ENCODE assay signal across 9 mouse cellular contexts in genomic region chr16:27468731-27469130, GRCm38 (mm10).
DNase-seq lines count a peak whose midpoint lies in the region; ATAC-seq and TF ChIP-seq lines count a peak whose summit lies in the region.
"Had no signal": no experiment of that assay in that cellular context is flagged by ENCODE, and none has a peak within 500 bp of the region (broad histone marks: within the 10 kb centered on the region; RNA-seq: fewer than 3 reads in every experiment).

No protein-coding gene starts in this region.

- no peaks in the 10 kb centered on the region for H3K4me1 ChIP-seq in heart, adult 2 months (ENCODE audit: control insufficient read depth, insufficient read depth, low read length)
- no peaks in the 10 kb centered on the region for H3K4me1 ChIP-seq in heart, embryonic 12.5 days (replicated peaks)
- no peaks in the 10 kb centered on the region for H3K4me1 ChIP-seq in hindbrain, embryonic 15.5 days (replicated peaks)
- H3K4me1 ChIP-seq in stomach, postnatal 0 days (replicated peaks; ENCODE audit: control insufficient read depth, insufficient read depth) = no peaks in the 10 kb centered on the region
- H3K4me1 ChIP-seq: liver, embryonic 15.5 days had no signal

- no peak for ATAC-seq in heart, embryonic 12.5 days (ENCODE audit: insufficient number of reproducible peaks, low FRiP score)
- ATAC-seq in hindbrain, embryonic 15.5 days (ENCODE audit: low FRiP score, low read depth) = peak; percentile 38; the same call in 1 of the 2 replicates
- peak; percentile 71 for ATAC-seq in megakaryocyte-erythroid progenitor cell, adult 5-6 weeks (replicated peaks; ENCODE audit: low FRiP score, low TSS enrichment, poor library complexity, severe bottlenecking)
- no peak for ATAC-seq in stomach, postnatal 0 days (ENCODE audit: low FRiP score, low TSS enrichment)

- H3K36me3 ChIP-seq in heart, adult 2 months (ENCODE audit: control insufficient read depth, insufficient read depth, low read length) = no peaks in the 10 kb centered on the region
- no peaks in the 10 kb centered on the region for H3K36me3 ChIP-seq in heart, embryonic 12.5 days
- H3K36me3 ChIP-seq in hindbrain, embryonic 15.5 days = no peaks in the 10 kb centered on the region
- H3K36me3 ChIP-seq in stomach, postnatal 0 days (ENCODE audit: control insufficient read depth, insufficient read depth, low read length) = no peaks in the 10 kb centered on the region
- H3K36me3 ChIP-seq: liver, embryonic 15.5 days had no signal

- H3K4me3 ChIP-seq in heart, adult 2 months = no peak overlapping the region
- no peak overlapping the region for H3K4me3 ChIP-seq in heart, embryonic 12.5 days
- no peak overlapping the region for H3K4me3 ChIP-seq in hindbrain, embryonic 15.5 days
- no peak overlapping the region for H3K4me3 ChIP-seq in stomach, postnatal 0 days (ENCODE audit: low read depth, low read length)
- H3K4me3 ChIP-seq: liver, embryonic 15.5 days had no signal

- no peak for TF ChIP-seq POLR2A in heart, adult 2 months (IDR thresholded peaks at IDR 0.05; ENCODE audit: insufficient read depth, low read depth, low read length)

- H3K79me2 ChIP-seq in heart, adult 2 months (replicated peaks; ENCODE audit: control insufficient read depth, insufficient read depth, low read length) = no peaks in the 10 kb centered on the region

- no peak for DNase-seq in heart, adult 2 months
- DNase-seq in urinary bladder, postnatal 25 days (ENCODE audit: low spot score) = peak; percentile 33
- no peak for DNase-seq in urinary bladder, postnatal 14 days (ENCODE audit: low spot score)
- peak; percentile 52 to 69 for DNase-seq in cerebellum, postnatal 25 days
- DNase-seq in stomach, postnatal 0 days (ENCODE audit: low spot score) = peak; percentile 47

- no peak for TF ChIP-seq EP300 in heart, adult 2 months (IDR thresholded peaks at IDR 0.05; ENCODE audit: insufficient read depth, low read depth, low read length)
- no peak for TF ChIP-seq EP300 in stomach, postnatal 0 days (optimal IDR thresholded peaks at IDR 0.05)

- no peak overlapping the region for H3K27ac ChIP-seq in heart, adult 2 months
- no peak overlapping the region for H3K27ac ChIP-seq in heart, embryonic 12.5 days (ENCODE audit: poor library complexity, severe bottlenecking)
- H3K27ac ChIP-seq in hindbrain, embryonic 15.5 days (replicated peaks) = no peak overlapping the region
- no peak overlapping the region for H3K27ac ChIP-seq in stomach, postnatal 0 days (replicated peaks)
- H3K27ac ChIP-seq: liver, embryonic 15.5 days had no signal

- peak; percentile 88 for TF ChIP-seq CTCF in heart, adult 2 months (IDR thresholded peaks at IDR 0.05)
- peak; percentile 88 for TF ChIP-seq CTCF in stomach, postnatal 0 days (IDR thresholded peaks at IDR 0.05; ENCODE audit: low read depth)

- H3K9ac ChIP-seq in heart, adult 2 months (ENCODE audit: low read depth, low read length) = no peak overlapping the region
- H3K9ac ChIP-seq in heart, embryonic 12.5 days = no peak overlapping the region
- no peak overlapping the region for H3K9ac ChIP-seq in hindbrain, embryonic 15.5 days
- no peak overlapping the region for H3K9ac ChIP-seq in stomach, postnatal 0 days (ENCODE audit: low read length)
- H3K9ac ChIP-seq: liver, embryonic 15.5 days had no signal

- 18% methylated on average over 5 of the region's 5 CpGs for WGBS in heart, adult 2 months
- WGBS in heart, embryonic 12.5 days = 20% methylated on average over 5 of the region's 5 CpGs
- 25% methylated on average over 5 of the region's 5 CpGs for WGBS in hindbrain, embryonic 15.5 days
- 22% methylated on average over 5 of the region's 5 CpGs for WGBS in stomach, postnatal 0 days

- H3K9me3 ChIP-seq in heart, embryonic 12.5 days (replicated peaks) = no peaks in the 10 kb centered on the region
- no peaks in the 10 kb centered on the region for H3K9me3 ChIP-seq in hindbrain, embryonic 15.5 days
- H3K9me3 ChIP-seq in stomach, postnatal 0 days (ENCODE audit: control insufficient read depth, low read length) = no peaks in the 10 kb centered on the region
- H3K9me3 ChIP-seq: liver, embryonic 15.5 days had no signal

- intact Hi-C loops in heart, adult 2 months (cut with DNase I) = loop anchor here (2.0 kb wide), 1 partner anchor 1022 kb away; no protein-coding TSS in a partner anchor

- no peaks in the 10 kb centered on the region for H3K27me3 ChIP-seq in heart, adult 2 months (ENCODE audit: control insufficient read depth, insufficient read depth, low read length)
- no peaks in the 10 kb centered on the region for H3K27me3 ChIP-seq in heart, embryonic 12.5 days (replicated peaks)
- no peaks in the 10 kb centered on the region for H3K27me3 ChIP-seq in hindbrain, embryonic 15.5 days
- H3K27me3 ChIP-seq in stomach, postnatal 0 days (ENCODE audit: control insufficient read depth, insufficient read depth, low read length) = no peaks in the 10 kb centered on the region
- H3K27me3 ChIP-seq: liver, embryonic 15.5 days had no signal

- H3K4me2 ChIP-seq in heart, embryonic 12.5 days = no peak overlapping the region
- no peak overlapping the region for H3K4me2 ChIP-seq in hindbrain, embryonic 15.5 days
- no peak overlapping the region for H3K4me2 ChIP-seq in stomach, postnatal 0 days (replicated peaks; ENCODE audit: low read depth)
- H3K4me2 ChIP-seq: liver, embryonic 15.5 days had no signal

Comparison
In these comparisons a context has a peak if more than half of its experiments do, and no peak if none do; other contexts are left out.
1. DNase-seq: peak in urinary bladder, postnatal 25 days (single experiment), cerebellum, postnatal 25 days (2 of 2) and stomach, postnatal 0 days (single experiment); none in heart, adult 2 months (0 of 2) and urinary bladder, postnatal 14 days (single experiment).
2. ATAC-seq: peak in hindbrain, embryonic 15.5 days (single experiment) and megakaryocyte-erythroid progenitor cell, adult 5-6 weeks (single experiment); none in heart, embryonic 12.5 days (single experiment) and stomach, postnatal 0 days (single experiment).